Mouse (Mus musculus): ENCODE data around the gene Lrrn1. TPM values are rescaled to one million over a fixed set of nuclear protein-coding genes. Genes with fewer than 3 reads are reported as not detected.
A peak's percentile ranks its signal among the peaks of the same experiment; 100 is the strongest.

Gene Lrrn1
- 38.6 and 50.7 TPM in 2 replicates for polyA plus RNA-seq (2016; fragmentation: Nextera tagmentation; extraction: Ambion mirVana)

- Histone ChIP-seq H3K27me3 (peaks cover 18% of the 10 kb centered on the region), H3K4me2 (replicated peaks) (peak within 1 kb of the TSS; percentile 97), H3K9ac (peak within 1 kb of the TSS; percentile 70), H3K36me3 (no peaks in the 10 kb centered on the region), H3K27ac (peak within 1 kb of the TSS; percentile 69), H3K9me3 (no peaks in the 10 kb centered on the region), H3K4me3 (peak within 1 kb of the TSS; percentile 64), H3K4me1 (peaks cover 8% of the 10 kb centered on the region; the same call in 1 of the 2 replicates)
- ATAC-seq (ENCODE audit: insufficient number of reproducible peaks, insufficient read depth, low FRiP score, low TSS enrichment), result peak; percentile 93
- WGBS, result 4% methylated on average over 22 of the region's 43 CpGs
These were observed at the start of gene Lrrn1 for GRCm38 (mm10) chr6:107528877-107529864. Gene Lrrn1 (plus strand): TSS chr6:107529768.

- Histone ChIP-seq H3K36me3 (no peaks in the 10 kb centered on the region), H3K27me3 (no peaks in the 10 kb centered on the region), H3K4me1 (no peaks in the 10 kb centered on the region), H3K9me3 (no peaks in the 10 kb centered on the region), H3K9ac (no peak overlapping the region), H3K4me2 (replicated peaks) (no peak overlapping the region), H3K27ac (no peak overlapping the region), H3K4me3 (no peak overlapping the region)
- 57% methylated on average over 1 of the region's 1 CpGs for WGBS
- ATAC-seq (ENCODE audit: insufficient number of reproducible peaks, insufficient read depth, low FRiP score, low TSS enrichment), result no peak
These were observed 35.1 kb upstream of the Lrrn1 start for GRCm38 (mm10) chr6:107494491-107494890.

- ATAC-seq (ENCODE audit: insufficient number of reproducible peaks, insufficient read depth, low FRiP score, low TSS enrichment), result no peak
- no peaks in the 10 kb centered on the region for H3K9me3 ChIP-seq
- H3K36me3 ChIP-seq, result no peaks in the 10 kb centered on the region
- H3K9ac ChIP-seq, result no peak overlapping the region
- H3K4me1 ChIP-seq, result no peaks in the 10 kb centered on the region
- no peak overlapping the region for H3K4me2 ChIP-seq (replicated peaks)
- H3K27ac ChIP-seq, result no peak overlapping the region
- H3K4me3 ChIP-seq, result no peak overlapping the region
- 66% methylated on average over 1 of the region's 1 CpGs for WGBS
- H3K27me3 ChIP-seq, result no peaks in the 10 kb centered on the region
These were observed 33.7 kb upstream of the Lrrn1 start for GRCm38 (mm10) chr6:107495830-107496229.

- Histone ChIP-seq H3K27me3 (no peaks in the 10 kb centered on the region), H3K4me2 (replicated peaks) (no peak overlapping the region), H3K4me1 (no peaks in the 10 kb centered on the region), H3K9me3 (no peaks in the 10 kb centered on the region), H3K4me3 (no peak overlapping the region), H3K9ac (no peak overlapping the region), H3K36me3 (no peaks in the 10 kb centered on the region), H3K27ac (no peak overlapping the region)
- WGBS, result 87% methylated on average over 4 of the region's 4 CpGs
- no peak for ATAC-seq (ENCODE audit: insufficient number of reproducible peaks, insufficient read depth, low FRiP score, low TSS enrichment)
These were observed 15.9 kb upstream of the Lrrn1 start for GRCm38 (mm10) chr6:107513716-107514115.

GRCm38 (mm10) chr6:107523953-107524352 is 5.6 kb upstream of the Lrrn1 start:
- 85% methylated on average over 2 of the region's 2 CpGs for WGBS
- Histone ChIP-seq H3K4me1 (no peaks in the 10 kb centered on the region), H3K4me2 (replicated peaks) (no peak overlapping the region), H3K9ac (no peak overlapping the region), H3K36me3 (no peaks in the 10 kb centered on the region), H3K27me3 (no peaks in the 10 kb centered on the region), H3K27ac (no peak overlapping the region), H3K9me3 (no peaks in the 10 kb centered on the region), H3K4me3 (no peak overlapping the region)
- no peak for ATAC-seq (ENCODE audit: insufficient number of reproducible peaks, insufficient read depth, low FRiP score, low TSS enrichment)

- WGBS, result under 1% methylated on average over 27 of the region's 34 CpGs
- Histone ChIP-seq H3K4me3 (peak overlapping the region; percentile 64), H3K9me3 (no peaks in the 10 kb centered on the region), H3K4me2 (replicated peaks) (peak overlapping the region; percentile 97), H3K4me1 (peaks cover 8% of the 10 kb centered on the region; the same call in 1 of the 2 replicates), H3K27ac (peak overlapping the region; percentile 69), H3K9ac (peak overlapping the region; percentile 70), H3K27me3 (peaks cover 18% of the 10 kb centered on the region), H3K36me3 (no peaks in the 10 kb centered on the region)
- peak; percentile 70 for ATAC-seq (ENCODE audit: insufficient number of reproducible peaks, insufficient read depth, low FRiP score, low TSS enrichment)
These were observed 403 bp downstream of the Lrrn1 start for GRCm38 (mm10) chr6:107529911-107530431.

- H3K36me3 ChIP-seq, result no peaks in the 10 kb centered on the region
- no peak overlapping the region for H3K27ac ChIP-seq
- H3K9ac ChIP-seq, result peak overlapping the region; percentile 70
- H3K27me3 ChIP-seq, result peaks cover 18% of the 10 kb centered on the region
- 4% methylated on average over 15 of the region's 15 CpGs for WGBS
- peaks cover 8% of the 10 kb centered on the region; the same call in 1 of the 2 replicates for H3K4me1 ChIP-seq
- ATAC-seq (ENCODE audit: insufficient number of reproducible peaks, insufficient read depth, low FRiP score, low TSS enrichment), result 0 out of 2 replicates have a peak, but pooled peaks have one; percentile 6
- no peaks in the 10 kb centered on the region for H3K9me3 ChIP-seq
- peak overlapping the region; percentile 64 for H3K4me3 ChIP-seq
- peak overlapping the region; percentile 97 for H3K4me2 ChIP-seq (replicated peaks)
These were observed 1.2 kb downstream of the Lrrn1 start for GRCm38 (mm10) chr6:107530621-107531285.

GRCm38 (mm10) chr6:107531526-107532080 is 2.0 kb downstream of the Lrrn1 start:
- H3K9ac ChIP-seq, result no peak overlapping the region
- H3K36me3 ChIP-seq, result no peaks in the 10 kb centered on the region
- WGBS, result 39% methylated on average over 8 of the region's 8 CpGs
- ATAC-seq (ENCODE audit: insufficient number of reproducible peaks, insufficient read depth, low FRiP score, low TSS enrichment), result no peak
- H3K27me3 ChIP-seq, result peaks cover 18% of the 10 kb centered on the region
- no peak overlapping the region for H3K27ac ChIP-seq
- H3K4me1 ChIP-seq, result peaks cover 8% of the 10 kb centered on the region; the same call in 1 of the 2 replicates
- H3K9me3 ChIP-seq, result no peaks in the 10 kb centered on the region
- peak overlapping the region; percentile 64 for H3K4me3 ChIP-seq
- peak overlapping the region; percentile 97 for H3K4me2 ChIP-seq (replicated peaks)

- Histone ChIP-seq H3K4me3 (no peak overlapping the region), H3K9ac (no peak overlapping the region), H3K36me3 (no peaks in the 10 kb centered on the region), H3K4me2 (replicated peaks) (no peak overlapping the region), H3K4me1 (peaks cover 8% of the 10 kb centered on the region; the same call in 1 of the 2 replicates), H3K27ac (no peak overlapping the region), H3K27me3 (peaks cover 18% of the 10 kb centered on the region), H3K9me3 (no peaks in the 10 kb centered on the region)
- ATAC-seq (ENCODE audit: insufficient number of reproducible peaks, insufficient read depth, low FRiP score, low TSS enrichment), result no peak
- 39% methylated on average over 1 of the region's 1 CpGs for WGBS
These were observed 5.0 kb downstream of the Lrrn1 start for GRCm38 (mm10) chr6:107534533-107534932.

- Histone ChIP-seq H3K9ac (no peak overlapping the region), H3K9me3 (no peaks in the 10 kb centered on the region), H3K27ac (no peak overlapping the region), H3K4me1 (no peaks in the 10 kb centered on the region), H3K36me3 (no peaks in the 10 kb centered on the region), H3K4me2 (replicated peaks) (no peak overlapping the region), H3K27me3 (peaks cover 6% of the 10 kb centered on the region), H3K4me3 (no peak overlapping the region)
- no peak for ATAC-seq (ENCODE audit: insufficient number of reproducible peaks, insufficient read depth, low FRiP score, low TSS enrichment)
- WGBS, result 89% methylated on average over 4 of the region's 4 CpGs
These were observed 7.1 kb downstream of the Lrrn1 start for GRCm38 (mm10) chr6:107536631-107537030.

GRCm38 (mm10) chr6:107541222-107541621 is 11.7 kb downstream of the Lrrn1 start:
- no peaks in the 10 kb centered on the region for H3K36me3 ChIP-seq
- WGBS, result 91% methylated on average over 11 of the region's 11 CpGs

More at GRCm38 (mm10) chr6:107541222-107541621, 11.7 kb downstream of the Lrrn1 start:
- Histone ChIP-seq H3K27me3 (no peaks in the 10 kb centered on the region), H3K9ac (no peak overlapping the region), H3K4me2 (replicated peaks) (no peak overlapping the region), H3K4me1 (no peaks in the 10 kb centered on the region), H3K4me3 (no peak overlapping the region), H3K9me3 (no peaks in the 10 kb centered on the region), H3K27ac (no peak overlapping the region)
- ATAC-seq (ENCODE audit: insufficient number of reproducible peaks, insufficient read depth, low FRiP score, low TSS enrichment), result no peak

Measured in embryonic facial prominence, embryonic 12.5 days (tissue).